ENCODE assay signal across 17 mouse cellular contexts in genomic region chr8:105266775-105267174, GRCm38 (mm10). TPM values are rescaled to one million over a fixed set of nuclear protein-coding genes. Genes with fewer than 3 reads are reported as not detected.
A peak's percentile ranks its signal among the peaks of the same experiment; 100 is the strongest.
DNase-seq lines count a peak whose midpoint lies in the region; ATAC-seq and TF ChIP-seq lines count a peak whose summit lies in the region.
"Had no signal": no experiment of that assay in that cellular context is flagged by ENCODE, and none has a peak within 500 bp of the region (broad histone marks: within the 10 kb centered on the region; RNA-seq: fewer than 3 reads in every experiment).

No protein-coding gene starts in this region.

- H3K27ac ChIP-seq in gastrocnemius, adult 2 months = no peak overlapping the region
- H3K27ac ChIP-seq: layer of hippocampus, adult 2 months; limb, embryonic 13.5 days; stomach, embryonic 15.5 days had no signal

- no peak overlapping the region for H3K4me3 ChIP-seq in gastrocnemius, adult 2 months
- H3K4me3 ChIP-seq: layer of hippocampus, adult 2 months; limb, embryonic 13.5 days; megakaryocyte, embryonic 14.5 days; stomach, embryonic 15.5 days had no signal

- no peak for TF ChIP-seq CTCF in gastrocnemius, adult 2 months (IDR thresholded peaks at IDR 0.05)

- DNase-seq in cerebellum, adult 9-10 months = peak; percentile 31
- no peak for DNase-seq in cerebellum, postnatal 4 days (ENCODE audit: low spot score in 2 of 2)
- DNase-seq in B cell, adult 2 months = peak; percentile 57 to 67
- DNase-seq in spleen, postnatal 4 days (ENCODE audit: low spot score in 2 of 2) = peak; percentile 42 to 70
- DNase-seq in gastrocnemius, adult 8-10 months (ENCODE audit: low spot score in 2 of 2) = no peak
- DNase-seq in urinary bladder, adult 2 months (ENCODE audit: low spot score) = no peak
- DNase-seq in gastrocnemius, adult 2 months = no peak
- DNase-seq: heart, postnatal 4 days; kidney, adult 11 months; lung, embryonic 14.5 days; retina, postnatal 1 day had no signal

- peak; percentile 52 for ATAC-seq in activated CD4-positive, CD25-positive, alpha-beta regulatory T cell, adult 4 months

- intact Hi-C loops in gastrocnemius, adult 2 months (cut with DNase I) = no loop called here

RNA-seq across cellular contexts. Expression of gene Fbxl8, which starts 2.3 kb away (rescaled TPM):
- 10 to 100 TPM; 17.7 to 24.2 TPM for polyA plus RNA-seq in activated CD4-positive, CD25-positive, alpha-beta regulatory T cell, adult 4 months (2017; shearing (Covaris generic))
- 1 to 10 TPM in 2 of 4 experiments, under 1 TPM in 2; 0.36 to 1.3 (median 0.94) TPM for total RNA-seq in gastrocnemius, adult 8-10 months (2022)
- 9.1 and 9.5 TPM in 2 replicates for polyA plus RNA-seq in urinary bladder, adult 2 months (2012; rRNA removed)
- total RNA-seq in gastrocnemius, adult 2 months (2021) = 1 to 10 TPM; 1.0 to 1.1 TPM

RNA-seq across cellular contexts. Expression of gene Tradd, which starts 2.4 kb away (rescaled TPM):
- polyA plus RNA-seq in activated CD4-positive, CD25-positive, alpha-beta regulatory T cell, adult 4 months (2017; shearing (Covaris generic)) = 10 to 100 TPM; 54.2 to 64.6 TPM
- 1 to 10 TPM; 2.3 to 4.2 (median 3.1) TPM for total RNA-seq in gastrocnemius, adult 8-10 months (2022)
- 15.1 and 15.8 TPM in 2 replicates for polyA plus RNA-seq in urinary bladder, adult 2 months (2012; rRNA removed)
- 1 to 10 TPM; 2.4 to 2.9 TPM for total RNA-seq in gastrocnemius, adult 2 months (2021)

RNA-seq across cellular contexts. Expression of gene Hsf4, which starts 2.8 kb away (rescaled TPM):
- under 1 TPM; 0.31 to 0.37 TPM for polyA plus RNA-seq in activated CD4-positive, CD25-positive, alpha-beta regulatory T cell, adult 4 months (2017; shearing (Covaris generic))
- total RNA-seq in gastrocnemius, adult 8-10 months (2022) = 10 to 100 TPM in 2 of 4 experiments, 1 to 10 TPM in 2; 8.8 to 12.6 (median 10.9) TPM
- 4.8 TPM in 2 replicates for polyA plus RNA-seq in urinary bladder, adult 2 months (2012; rRNA removed)
- 1 to 10 TPM; 6.1 to 8.4 TPM for total RNA-seq in gastrocnemius, adult 2 months (2021)
- total RNA-seq: common myeloid progenitor, adult 5-6 weeks had no signal

RNA-seq across cellular contexts. Expression of gene Nol3, which starts 9.2 kb away (rescaled TPM):
- polyA plus RNA-seq in activated CD4-positive, CD25-positive, alpha-beta regulatory T cell, adult 4 months (2017; shearing (Covaris generic)) = not detected
- 10 to 100 TPM; 30.0 to 40.5 (median 34.4) TPM for total RNA-seq in gastrocnemius, adult 8-10 months (2022)
- 2.8 and 4.0 TPM in 2 replicates for polyA plus RNA-seq in urinary bladder, adult 2 months (2012; rRNA removed)
- total RNA-seq in gastrocnemius, adult 2 months (2021) = 10 to 100 TPM; 27.9 to 32.4 TPM

RNA-seq across cellular contexts. Expression of gene B3gnt9, which starts 11.8 kb away (rescaled TPM):
- under 1 TPM; 0.42 to 0.62 TPM for polyA plus RNA-seq in activated CD4-positive, CD25-positive, alpha-beta regulatory T cell, adult 4 months (2017; shearing (Covaris generic))
- 1 to 10 TPM; 1.1 to 1.7 (median 1.4) TPM for total RNA-seq in gastrocnemius, adult 8-10 months (2022)
- polyA plus RNA-seq in urinary bladder, adult 2 months (2012; rRNA removed) = 34.1 and 34.5 TPM in 2 replicates
- total RNA-seq in gastrocnemius, adult 2 months (2021) = 1 to 10 TPM; 1.8 to 3.5 TPM

Comparison
In these comparisons a context has a peak if more than half of its experiments do, and no peak if none do; other contexts are left out.
1. DNase-seq: peak in cerebellum, adult 9-10 months (single experiment), B cell, adult 2 months (2 of 2) and spleen, postnatal 4 days (2 of 2); none in cerebellum, postnatal 4 days (0 of 2), gastrocnemius, adult 8-10 months (0 of 2), urinary bladder, adult 2 months (single experiment) and gastrocnemius, adult 2 months (single experiment).